Mouse (Mus musculus) neural tube, embryonic 11.5 days (tissue): ENCODE results near the gene Cadm2. TPM values are rescaled to one million over a fixed set of nuclear protein-coding genes. Genes with fewer than 3 reads are reported as not detected.

ENCODE experiments used
- ATAC-seq: fragments of 200-750 bp; cut with Nextera tagmentation; 2 replicates; pipeline ENCODE4 v1.8.0; 2017; ENCODE audit warnings: moderate number of reproducible peaks, mild to moderate bottlenecking, moderate TSS enrichment, moderate library complexity; ENCODE audit not compliant: insufficient read depth, low FRiP score, low TSS enrichment
- DNase-seq: peaks from one replicate; pipeline ENCODE4 v3.0.0-alpha.2; 2015; ENCODE audit warnings: low spot score
- H3K27ac ChIP-seq: fragments of 300-500 bp; sonication (generic); 2 replicates; pipeline ENCODE4 v1.5.1; 2014; ENCODE audit warnings: low read depth, mild to moderate bottlenecking, low read length
- H3K27me3 ChIP-seq: fragments of 300-500 bp; sonication (generic); 2 replicates; pipeline ENCODE4 v1.6.1; 2014; ENCODE audit warnings: mild to moderate bottlenecking, low read length, mixed read lengths; ENCODE audit not compliant: control insufficient read depth, insufficient read depth
- H3K36me3 ChIP-seq: fragments of 300-500 bp; sonication (generic); 2 replicates; pipeline ENCODE4 v1.6.1; 2014; ENCODE audit warnings: mild to moderate bottlenecking, low read length, moderate library complexity, mixed read lengths; ENCODE audit not compliant: control insufficient read depth, insufficient read depth
- H3K4me1 ChIP-seq: fragments of 300-500 bp; sonication (generic); 2 replicates; pipeline ENCODE4 v1.6.1; 2014; ENCODE audit warnings: low read length, mixed read lengths; ENCODE audit not compliant: control insufficient read depth, insufficient read depth
- H3K4me2 ChIP-seq: fragments of 300-500 bp; sonication (generic); 2 replicates; pipeline ENCODE4 v1.6.1; 2014; ENCODE audit warnings: low read depth, mild to moderate bottlenecking, moderate library complexity
- H3K4me3 ChIP-seq: fragments of 300-500 bp; sonication (generic); 2 replicates; pipeline ENCODE4 v1.5.1; 2014; ENCODE audit warnings: low read depth, low read length
- H3K9ac ChIP-seq: fragments of 300-500 bp; sonication (generic); 2 replicates; pipeline ENCODE4 v1.6.1; 2014; ENCODE audit warnings: mild to moderate bottlenecking, low read length
- H3K9me3 ChIP-seq: fragments of 300-500 bp; sonication (generic); 2 replicates; pipeline ENCODE4 v1.6.1; 2016; ENCODE audit warnings: low read length; ENCODE audit not compliant: control insufficient read depth
- WGBS: fragments of 180-500 bp; shearing (Covaris S2); extraction: QIAGEN DNeasy Blood & Tissue Kit; methylation state at CpG from one replicate; pipeline ENCODE4 v1.1.7; 2014; 5-methylcytosine and 5-hydroxymethylcytosine counted together
- polyA plus RNA-seq: library from polyadenylated mRNA; unstranded; fragments of >200 nt; fragmentation: Nextera tagmentation; extraction: Ambion mirVana; gene quantifications from 2 replicates; pipeline ENCODE4 v1.2.1, GENCODE M21; 2014

Gene Cadm2
- polyA plus RNA-seq, 1 experiment from 2014 or later, result 5.2 TPM

DNA sequence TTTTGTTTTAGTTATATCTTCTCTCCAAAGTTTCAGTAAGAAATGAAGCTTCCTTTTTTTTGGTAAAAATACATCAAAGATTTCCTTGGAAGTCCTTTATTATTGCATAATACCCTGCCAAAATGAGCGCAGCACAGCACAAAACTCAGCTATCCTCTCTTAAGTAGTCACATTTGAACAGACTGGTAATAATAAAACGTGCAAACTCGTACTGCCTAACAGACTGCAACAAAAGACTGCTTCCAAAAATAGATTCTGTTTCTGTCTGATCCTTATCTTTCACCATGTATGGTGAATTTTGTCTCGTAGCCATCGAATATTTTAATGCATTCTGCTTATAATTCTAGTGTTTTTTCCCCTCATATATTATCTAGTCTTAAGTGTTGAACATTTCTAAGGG is 45.2 kb downstream of the Cadm2 start:
- Histone ChIP-seq H3K9me3 (no peaks in the 10 kb centered on the region), H3K4me2 (no peak overlapping the region), H3K36me3 (no peaks in the 10 kb centered on the region), H3K27ac (no peak overlapping the region), H3K4me1 (no peaks in the 10 kb centered on the region), H3K27me3 (no peaks in the 10 kb centered on the region), H3K9ac (no peak overlapping the region), H3K4me3 (no peak overlapping the region)
- ATAC-seq (no peak), DNase-seq (no peak)
- WGBS, result 83% methylated on average over 5 of the region's 5 CpGs

DNA sequence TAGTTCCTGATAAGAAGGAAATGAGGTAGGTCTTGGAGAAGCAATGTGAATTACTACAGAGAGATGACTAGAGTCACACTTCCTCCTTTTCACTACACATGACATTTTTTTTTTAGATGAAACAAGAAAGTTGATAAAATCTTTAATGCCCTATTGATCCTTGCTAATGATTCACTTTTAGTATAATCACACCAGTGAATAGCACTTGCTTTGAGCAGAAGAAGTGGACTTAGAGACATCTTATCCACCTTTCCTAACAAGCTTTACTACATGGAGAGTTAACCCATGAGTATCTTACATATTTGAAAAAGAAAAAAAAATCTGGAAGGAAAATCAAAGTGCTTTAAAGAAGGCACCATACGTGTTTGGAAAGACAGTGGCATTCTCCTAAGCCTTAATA is 93.7 kb downstream of the Cadm2 start:
- Histone ChIP-seq H3K9me3 (no peaks in the 10 kb centered on the region), H3K4me3 (no peak overlapping the region), H3K9ac (no peak overlapping the region), H3K4me1 (no peaks in the 10 kb centered on the region), H3K27me3 (no peaks in the 10 kb centered on the region), H3K4me2 (no peak overlapping the region), H3K36me3 (no peaks in the 10 kb centered on the region), H3K27ac (no peak overlapping the region)
- WGBS, result 91% methylated on average over 1 of the region's 1 CpGs
- no peak for DNase-seq
- ATAC-seq, result no peak

DNA sequence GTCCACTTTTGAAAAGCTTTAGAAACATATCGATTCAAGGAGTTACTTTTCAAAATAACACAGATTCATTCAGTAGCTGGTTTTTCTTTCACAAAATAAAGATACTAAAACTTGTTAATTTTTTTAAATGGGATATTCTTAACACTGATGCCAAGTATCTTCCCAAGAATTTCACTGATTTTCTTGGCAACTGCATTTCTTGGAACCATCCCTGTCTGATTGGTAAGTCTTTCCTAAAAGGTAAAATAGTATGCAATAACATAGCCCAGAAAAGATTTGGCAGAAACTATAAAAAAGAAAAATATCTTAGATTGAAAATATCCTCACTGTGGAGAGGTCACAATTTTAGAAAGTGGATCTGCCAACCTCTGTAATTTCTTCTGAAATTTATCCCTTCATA is 95.8 kb downstream of the Cadm2 start:
- Histone ChIP-seq H3K9ac (no peak overlapping the region), H3K4me1 (no peaks in the 10 kb centered on the region), H3K4me2 (no peak overlapping the region), H3K36me3 (no peaks in the 10 kb centered on the region), H3K4me3 (no peak overlapping the region), H3K9me3 (no peaks in the 10 kb centered on the region), H3K27ac (no peak overlapping the region), H3K27me3 (no peaks in the 10 kb centered on the region)
- 86% methylated on average over 1 of the region's 1 CpGs for WGBS
- ATAC-seq (no peak), DNase-seq (no peak)

DNA sequence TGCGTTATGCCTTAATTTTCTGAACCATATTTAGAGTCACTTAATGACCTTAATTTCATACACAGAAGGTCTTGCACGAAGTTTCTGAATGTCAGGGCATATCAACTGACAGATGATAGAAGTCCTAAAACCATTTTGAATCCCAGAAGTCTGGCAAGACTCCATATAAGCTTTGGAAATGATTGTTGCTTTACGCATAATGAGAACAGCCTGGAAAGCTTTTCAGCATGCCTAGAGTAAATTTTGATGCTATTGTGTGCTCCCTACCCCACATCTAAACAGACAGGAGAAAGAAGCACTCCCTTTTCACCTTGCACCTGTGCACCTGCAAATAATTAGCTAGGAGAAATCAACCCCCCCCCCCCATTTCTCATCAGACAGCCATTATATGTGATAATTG is 102.4 kb downstream of the Cadm2 start:
- Histone ChIP-seq H3K27ac (no peak overlapping the region), H3K4me2 (no peak overlapping the region), H3K4me1 (no peaks in the 10 kb centered on the region), H3K9me3 (no peaks in the 10 kb centered on the region), H3K9ac (no peak overlapping the region), H3K4me3 (no peak overlapping the region), H3K27me3 (no peaks in the 10 kb centered on the region), H3K36me3 (no peaks in the 10 kb centered on the region)
- no peak for DNase-seq
- WGBS, result 83% methylated on average over 3 of the region's 3 CpGs
- ATAC-seq, result no peak

DNA sequence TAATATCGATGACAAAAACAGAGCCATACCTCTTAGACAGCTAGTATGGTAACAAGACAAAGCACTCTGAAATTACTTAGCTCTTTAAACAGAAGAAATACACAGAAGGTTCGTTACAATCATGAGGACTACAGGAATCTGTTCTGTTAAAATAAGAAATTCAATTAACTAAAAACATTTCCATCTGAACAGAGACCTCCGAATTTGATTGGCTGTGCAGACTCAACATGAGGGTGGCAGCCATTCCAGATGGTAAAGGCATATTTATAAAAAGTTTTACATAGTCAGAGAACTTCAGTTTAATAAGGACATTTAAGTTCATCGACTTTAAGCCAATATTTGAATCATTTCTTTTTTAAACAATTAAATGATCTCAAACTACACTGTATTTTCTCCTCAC is 105.2 kb downstream of the Cadm2 start:
- H3K36me3 ChIP-seq, result no peaks in the 10 kb centered on the region
- H3K4me2 ChIP-seq, result no peak overlapping the region
- 85% methylated on average over 4 of the region's 4 CpGs for WGBS
- no peak overlapping the region for H3K27ac ChIP-seq
- no peaks in the 10 kb centered on the region for H3K9me3 ChIP-seq
- no peak overlapping the region for H3K9ac ChIP-seq
- no peak for DNase-seq
- no peaks in the 10 kb centered on the region for H3K4me1 ChIP-seq
- no peak for ATAC-seq
- H3K27me3 ChIP-seq, result no peaks in the 10 kb centered on the region
- no peak overlapping the region for H3K4me3 ChIP-seq

DNA sequence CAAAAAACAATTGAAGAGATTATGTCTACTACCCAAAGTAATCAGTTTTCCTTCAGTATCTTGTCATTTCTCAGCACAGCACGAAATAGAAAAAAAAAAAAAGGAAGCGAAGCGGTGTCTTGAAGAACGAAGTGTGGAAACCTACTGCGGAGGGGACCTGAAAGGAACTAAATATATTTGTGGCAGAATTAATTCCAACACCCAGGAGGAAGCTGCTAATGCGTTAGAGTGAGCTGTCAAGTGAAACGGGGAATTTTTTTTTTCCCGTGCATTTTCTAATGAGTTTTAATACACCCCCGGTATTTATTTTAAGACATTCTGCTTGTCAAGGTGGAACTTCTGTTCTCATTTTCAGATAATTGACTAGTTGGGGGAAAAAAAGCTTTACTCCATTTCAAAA is 111.6 kb downstream of the Cadm2 start:
- DNase-seq, result no peak
- H3K4me3 ChIP-seq, result no peak overlapping the region
- no peaks in the 10 kb centered on the region for H3K36me3 ChIP-seq
- WGBS, result 87% methylated on average over 9 of the region's 9 CpGs
- no peak overlapping the region for H3K9ac ChIP-seq
- H3K4me2 ChIP-seq, result no peak overlapping the region
- no peaks in the 10 kb centered on the region for H3K9me3 ChIP-seq
- H3K27ac ChIP-seq, result no peak overlapping the region
- no peak for ATAC-seq
- no peaks in the 10 kb centered on the region for H3K27me3 ChIP-seq
- no peaks in the 10 kb centered on the region for H3K4me1 ChIP-seq

DNA sequence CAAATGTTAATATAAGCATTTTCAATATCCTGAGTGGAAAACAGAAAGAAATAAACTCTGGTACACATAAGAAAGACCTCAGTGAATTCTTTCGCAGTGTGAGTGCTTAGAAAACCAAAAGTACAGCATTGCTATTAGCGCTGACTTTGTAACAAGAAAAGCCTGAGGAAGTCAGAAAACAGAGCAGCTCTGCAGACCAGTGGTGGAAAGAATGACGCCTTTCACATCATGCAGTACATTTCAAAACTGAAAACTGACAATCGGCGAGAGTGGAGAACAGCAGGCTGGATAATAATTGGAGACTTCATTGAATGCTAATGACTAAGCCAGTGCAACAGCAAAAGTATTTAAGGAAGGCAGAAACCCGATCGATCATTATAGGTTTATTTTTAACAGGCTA is 138.2 kb downstream of the Cadm2 start:
- H3K27ac ChIP-seq, result no peak overlapping the region
- no peaks in the 10 kb centered on the region for H3K27me3 ChIP-seq
- no peaks in the 10 kb centered on the region for H3K9me3 ChIP-seq
- H3K9ac ChIP-seq, result no peak overlapping the region
- no peak for ATAC-seq
- DNase-seq, result no peak
- H3K4me2 ChIP-seq, result no peak overlapping the region
- no peaks in the 10 kb centered on the region for H3K36me3 ChIP-seq
- no peak overlapping the region for H3K4me3 ChIP-seq
- H3K4me1 ChIP-seq, result no peaks in the 10 kb centered on the region
- 89% methylated on average over 7 of the region's 7 CpGs for WGBS

DNA sequence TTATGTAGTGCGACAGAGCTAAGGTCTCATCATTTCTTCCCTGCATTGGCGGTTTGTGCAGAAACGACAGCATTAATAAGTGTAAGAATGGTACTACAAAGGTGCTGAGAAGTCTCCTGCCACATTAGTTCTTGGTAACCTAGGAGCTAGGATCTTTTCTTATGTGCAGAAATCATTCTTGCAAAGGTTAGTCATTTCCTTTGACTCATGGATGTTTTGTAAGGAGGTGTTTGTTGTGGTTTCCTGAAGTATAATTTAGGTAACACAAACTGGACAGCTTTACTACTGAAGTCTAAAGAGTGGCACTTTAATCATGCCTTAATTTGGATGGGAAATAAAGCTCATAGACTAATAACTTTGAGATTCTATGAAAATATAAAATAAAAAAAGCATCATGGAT is 153.7 kb downstream of the Cadm2 start:
- Histone ChIP-seq H3K4me3 (no peak overlapping the region), H3K27ac (no peak overlapping the region), H3K9ac (no peak overlapping the region), H3K36me3 (no peaks in the 10 kb centered on the region), H3K9me3 (no peaks in the 10 kb centered on the region), H3K27me3 (no peaks in the 10 kb centered on the region), H3K4me1 (no peaks in the 10 kb centered on the region), H3K4me2 (no peak overlapping the region)
- DNase-seq, result no peak
- ATAC-seq, result no peak
- WGBS, result 91% methylated on average over 3 of the region's 3 CpGs

DNA sequence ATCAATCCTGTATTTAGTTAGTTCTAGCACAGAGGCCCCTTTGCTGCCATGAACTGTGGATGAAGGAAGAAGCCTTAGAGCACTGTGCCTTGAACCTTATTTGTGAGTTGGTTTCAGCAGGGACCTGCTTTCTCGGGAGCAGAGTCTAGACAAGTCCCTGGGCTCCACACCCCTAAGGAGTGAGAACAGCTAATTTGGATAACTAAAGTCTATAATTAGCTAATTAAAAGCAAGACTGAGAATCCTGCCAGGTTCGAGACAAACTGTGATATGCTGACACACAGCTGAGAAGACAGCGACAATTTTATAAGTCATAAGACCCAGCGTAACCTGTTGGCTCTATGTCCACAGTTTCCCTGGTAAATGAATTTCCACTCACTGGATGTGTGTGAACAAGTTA is 184.4 kb downstream of the Cadm2 start:
- H3K27me3 ChIP-seq, result no peaks in the 10 kb centered on the region
- H3K9me3 ChIP-seq, result no peaks in the 10 kb centered on the region
- no peak overlapping the region for H3K27ac ChIP-seq
- 84% methylated on average over 4 of the region's 4 CpGs for WGBS
- no peak for ATAC-seq
- H3K9ac ChIP-seq, result no peak overlapping the region
- no peak overlapping the region for H3K4me2 ChIP-seq
- H3K4me1 ChIP-seq, result no peaks in the 10 kb centered on the region
- H3K36me3 ChIP-seq, result no peaks in the 10 kb centered on the region
- H3K4me3 ChIP-seq, result no peak overlapping the region
- no peak for DNase-seq
